Mouse (Mus musculus) retina, embryonic 14.5 days (tissue): ENCODE measurements around the gene Gla.

ENCODE experiments used
- DNase-seq: peaks from one replicate; pipeline ENCODE4 v3.0.0-alpha.2; 2015; ENCODE audit warnings: low spot score

The Gla gene

DNA sequence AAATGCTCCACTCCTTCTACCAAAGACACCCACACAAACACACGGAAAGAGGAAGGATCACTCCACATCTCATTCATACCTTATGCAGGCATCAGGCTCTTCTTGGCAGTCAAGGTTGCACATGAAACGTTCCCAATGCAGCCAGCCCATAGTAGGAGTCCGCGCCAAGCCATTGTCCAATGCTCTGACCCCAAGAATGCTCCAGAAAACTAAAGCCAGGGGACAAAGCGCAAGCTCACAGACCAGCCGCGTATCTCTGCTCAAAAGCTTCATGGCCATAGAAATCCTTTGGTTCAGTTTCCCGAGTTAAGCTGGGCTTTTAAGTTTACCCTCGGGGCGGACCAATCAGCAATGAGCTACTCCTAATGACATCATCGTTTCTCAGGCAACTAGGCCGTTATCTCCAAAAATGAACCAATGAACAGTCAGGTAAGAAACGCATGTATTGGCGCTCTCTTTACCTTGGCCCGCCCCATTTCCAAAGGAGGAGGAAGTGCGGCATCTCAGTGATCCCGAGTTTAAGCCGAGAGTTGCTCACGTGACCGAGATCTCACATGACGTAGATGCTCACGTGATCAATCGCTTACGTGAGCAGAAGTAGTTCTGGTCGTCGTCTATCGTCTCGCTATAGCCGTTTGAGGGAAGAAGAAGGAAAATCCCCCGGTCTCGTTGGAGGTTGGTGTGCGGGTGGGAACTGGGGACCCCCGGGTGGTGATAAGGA, at the start of gene Gla, which contains the start of gene Hnrnph2:
Gene Gla, minus strand, starts transcription at position 467 of the 721 bp plus-strand sequence.
Gene Hnrnph2, plus strand, starts transcription at position 521 of the 721 bp plus-strand sequence.
- DNase-seq, result peak; percentile 91

DNA sequence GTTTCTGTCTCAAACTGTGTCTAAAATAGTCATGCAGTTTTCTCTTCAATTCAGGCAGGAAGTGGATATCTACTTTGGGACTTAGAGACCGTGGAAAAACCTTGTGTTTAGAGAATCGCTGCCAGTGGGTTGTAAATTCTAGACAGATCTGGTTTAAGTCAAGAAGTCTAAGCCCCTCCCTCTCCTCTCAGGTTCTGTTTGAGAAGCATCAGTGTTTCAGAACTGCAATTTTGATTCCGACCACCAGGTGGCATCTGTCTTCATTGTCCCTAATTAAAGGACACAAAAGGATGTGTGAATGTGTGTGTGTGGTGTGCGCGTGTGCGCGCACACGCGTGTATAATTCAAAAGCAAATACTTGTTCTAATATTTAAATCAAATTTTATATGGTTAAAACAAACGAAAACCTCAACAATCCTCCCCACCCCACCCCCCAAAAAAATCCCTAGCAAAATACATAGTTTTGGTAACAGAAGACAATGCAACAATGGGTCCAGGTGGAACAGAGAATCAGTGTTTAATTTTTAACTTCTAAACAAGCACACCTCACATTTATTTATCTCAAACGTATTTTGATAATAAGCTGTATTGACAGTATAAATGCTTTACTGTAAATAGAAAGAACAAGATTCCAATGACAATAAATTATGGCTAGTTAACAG, 47.2 kb upstream of the Gla start:
- peak; percentile 90 for DNase-seq

DNA sequence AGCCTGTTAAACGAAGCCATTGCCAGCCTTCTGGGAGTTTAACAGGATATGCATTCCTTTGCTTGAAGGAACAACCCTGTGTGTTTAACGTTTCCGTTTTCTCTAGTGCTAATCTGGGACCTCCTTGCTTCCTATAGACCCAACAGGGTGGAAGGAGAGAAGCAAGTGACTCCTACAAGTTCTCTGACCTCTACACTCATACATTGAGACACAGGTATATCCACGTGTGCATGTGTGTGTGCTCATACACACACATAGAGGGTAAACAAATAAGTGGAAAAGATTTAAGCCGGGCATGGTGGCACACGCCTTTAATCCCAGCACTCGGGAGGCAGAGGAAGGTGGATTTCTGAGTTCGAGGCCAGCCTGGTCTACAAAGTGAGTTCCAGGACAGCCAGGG, 46.5 kb upstream of the Gla start:
- no peak for DNase-seq

DNA sequence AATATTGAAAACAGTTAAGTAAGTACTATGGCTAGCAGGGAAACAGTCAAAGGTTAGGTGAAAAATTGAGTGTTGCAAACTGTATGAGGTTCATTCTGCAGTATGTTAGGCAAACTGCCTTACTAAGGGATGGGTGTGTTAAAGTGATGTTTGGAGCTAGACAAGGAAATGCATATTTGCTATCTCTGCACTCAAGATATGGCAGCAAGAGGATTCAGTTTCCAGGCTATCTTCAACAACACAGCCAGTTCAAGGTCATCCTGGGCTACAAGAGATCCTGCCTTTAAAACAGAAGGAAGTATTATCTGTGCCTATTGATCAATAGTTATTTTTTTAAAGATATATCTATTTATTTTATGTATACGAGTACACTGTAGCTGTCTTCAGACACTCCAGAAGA, 45.4 kb upstream of the Gla start:
- DNase-seq, result no peak

DNA sequence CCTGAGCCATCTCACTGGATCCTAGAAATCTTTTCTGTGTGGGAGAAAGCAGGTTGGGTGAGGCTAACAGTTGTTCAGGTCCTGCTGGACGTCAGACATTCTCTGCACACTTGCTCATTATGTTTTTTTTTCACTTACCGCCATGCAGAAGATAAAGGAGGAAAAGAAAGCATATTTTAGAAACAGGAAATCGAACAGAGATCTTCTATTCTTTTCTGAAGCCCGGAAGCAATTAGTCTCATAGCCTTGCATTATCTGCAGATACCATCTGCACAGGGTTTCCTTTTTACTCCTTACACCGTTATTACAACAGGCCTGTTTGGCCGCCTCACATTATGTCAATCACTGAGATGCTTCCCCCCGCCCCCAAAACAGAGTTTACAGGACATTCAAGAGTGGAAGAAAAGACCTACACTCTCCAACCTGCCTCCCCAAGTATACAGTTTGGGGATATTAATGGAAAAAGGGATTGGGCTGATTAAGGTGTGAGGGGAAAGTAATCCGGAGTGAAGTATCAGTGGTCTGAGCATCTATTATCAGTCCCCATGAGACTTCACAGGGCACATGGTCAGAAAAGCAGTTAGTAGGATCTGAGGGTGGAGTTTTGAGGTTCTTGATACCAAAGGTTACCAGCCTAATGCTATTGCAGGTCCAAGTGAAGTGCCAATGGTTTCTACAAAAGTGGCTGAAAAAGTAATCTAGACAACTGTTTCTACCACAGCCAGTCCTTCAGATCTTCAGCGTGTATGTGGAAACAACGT, 40.3 kb upstream of the Gla start:
- DNase-seq, result no peak

DNA sequence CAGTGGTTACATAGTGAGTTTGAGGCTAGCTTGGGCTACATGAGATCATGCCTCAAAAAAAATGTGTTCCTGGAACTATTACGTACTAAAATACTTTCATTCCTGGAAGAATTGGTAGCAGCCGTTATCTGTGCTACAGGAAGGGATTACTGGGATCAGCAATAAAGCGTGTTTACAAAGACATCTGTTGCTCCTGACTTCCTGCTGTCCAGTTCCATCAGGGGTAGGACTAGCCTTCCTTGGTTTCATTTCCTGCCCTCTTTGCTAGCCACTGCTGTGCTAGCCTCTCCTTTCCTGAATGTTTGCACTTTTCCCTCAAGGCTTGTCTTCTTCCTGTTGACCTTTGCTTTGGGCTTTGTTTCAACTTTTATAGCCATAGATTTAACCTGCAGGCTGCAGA, 34.9 kb upstream of the Gla start:
- DNase-seq, result no peak

DNA sequence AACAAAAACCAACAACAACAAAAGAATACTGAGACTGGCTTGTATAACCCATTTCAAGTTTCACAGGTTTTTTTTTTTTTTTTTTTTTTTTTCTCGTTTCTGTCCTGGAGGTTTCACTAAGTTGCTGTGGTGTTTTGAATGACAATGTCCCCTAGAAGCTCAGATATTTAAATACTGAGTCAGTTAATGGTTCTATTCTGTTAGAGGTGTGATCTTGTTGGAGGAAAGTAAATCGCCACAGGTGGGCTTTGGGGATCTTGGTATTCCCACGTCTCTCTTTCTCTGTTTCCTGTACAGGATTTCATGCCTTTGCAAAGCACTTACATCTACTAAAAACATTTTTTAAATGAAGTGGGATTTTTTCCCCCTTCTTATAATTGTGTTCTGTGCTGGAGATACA, 34.2 kb upstream of the Gla start:
- no peak for DNase-seq

DNA sequence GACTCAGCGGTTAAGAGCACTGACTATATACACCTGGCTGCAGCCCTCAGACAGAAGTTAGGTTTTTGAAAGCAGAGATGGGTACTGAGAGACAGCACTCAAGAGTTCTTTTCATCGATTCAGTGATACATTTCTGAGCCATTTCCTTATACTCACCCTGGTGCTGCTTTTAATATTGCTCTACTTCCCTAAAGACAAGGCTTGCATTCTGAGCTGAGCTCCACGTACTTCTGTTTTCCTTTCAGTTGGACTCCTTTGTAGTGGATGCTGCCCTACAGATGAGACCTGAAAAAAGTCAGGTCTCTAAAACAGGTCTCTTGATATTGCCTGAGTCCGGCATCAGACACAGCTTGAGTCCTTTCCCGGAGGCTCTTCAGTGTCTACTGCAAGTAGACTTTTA, 31.8 kb upstream of the Gla start:
- no peak for DNase-seq

DNA sequence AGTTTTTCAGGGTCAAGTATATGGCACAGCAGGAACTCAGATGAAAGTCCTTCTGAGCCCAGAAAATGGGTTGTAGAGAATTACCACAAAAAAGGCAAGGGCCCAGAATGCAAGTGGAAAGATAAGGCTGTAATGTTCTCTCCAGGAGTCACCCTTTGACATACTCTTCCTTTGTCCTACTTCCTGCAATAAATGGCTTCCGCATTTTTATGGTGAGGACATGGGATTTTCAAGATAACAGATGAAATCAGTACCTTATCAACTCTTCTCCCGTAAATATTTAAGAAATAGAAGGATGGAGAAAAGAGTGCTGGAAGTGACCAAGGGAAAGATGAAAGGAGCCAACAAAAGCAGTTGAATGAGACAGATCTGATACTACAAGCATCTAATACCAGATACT, 27.3 kb upstream of the Gla start:
- DNase-seq, result no peak

DNA sequence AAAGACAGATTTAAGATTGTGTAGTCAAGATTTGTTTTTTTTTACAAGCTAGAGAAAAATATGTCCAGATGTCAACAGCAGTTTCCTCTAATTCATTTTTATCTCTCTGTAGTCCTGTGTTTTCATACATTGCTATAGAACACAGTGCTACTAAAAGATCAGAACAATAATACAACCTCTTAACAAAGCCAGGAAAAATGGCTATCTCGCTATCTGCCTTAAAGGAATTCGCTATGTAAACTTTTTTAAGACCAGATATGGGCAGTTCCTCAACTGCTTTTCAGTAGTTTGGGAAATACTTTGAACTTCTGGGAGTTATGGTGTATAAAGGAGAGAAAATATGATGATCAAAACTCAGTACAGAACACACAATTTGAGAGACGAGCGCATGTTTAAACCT, 22.4 kb upstream of the Gla start:
- DNase-seq, result no peak

DNA sequence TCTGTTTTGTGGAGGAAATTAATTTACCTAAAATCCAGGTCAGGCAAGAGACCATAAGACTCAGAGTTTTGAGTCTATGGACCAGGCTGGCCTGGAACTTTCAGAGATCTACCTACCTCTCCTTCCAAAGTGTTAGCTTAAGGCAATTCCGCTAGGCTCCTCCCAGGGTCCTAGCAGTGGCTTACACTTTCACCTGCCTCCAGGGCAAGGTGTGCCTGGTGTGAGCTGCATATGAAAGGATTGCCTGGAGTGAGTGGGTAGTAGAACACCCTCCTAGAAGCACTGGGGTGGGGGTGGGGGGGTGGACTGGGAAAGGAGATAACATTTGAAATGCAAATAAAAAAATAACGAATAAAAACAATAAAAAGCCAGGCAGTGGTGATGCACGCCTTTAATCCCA, 20.8 kb upstream of the Gla start:
- DNase-seq, result no peak

DNA sequence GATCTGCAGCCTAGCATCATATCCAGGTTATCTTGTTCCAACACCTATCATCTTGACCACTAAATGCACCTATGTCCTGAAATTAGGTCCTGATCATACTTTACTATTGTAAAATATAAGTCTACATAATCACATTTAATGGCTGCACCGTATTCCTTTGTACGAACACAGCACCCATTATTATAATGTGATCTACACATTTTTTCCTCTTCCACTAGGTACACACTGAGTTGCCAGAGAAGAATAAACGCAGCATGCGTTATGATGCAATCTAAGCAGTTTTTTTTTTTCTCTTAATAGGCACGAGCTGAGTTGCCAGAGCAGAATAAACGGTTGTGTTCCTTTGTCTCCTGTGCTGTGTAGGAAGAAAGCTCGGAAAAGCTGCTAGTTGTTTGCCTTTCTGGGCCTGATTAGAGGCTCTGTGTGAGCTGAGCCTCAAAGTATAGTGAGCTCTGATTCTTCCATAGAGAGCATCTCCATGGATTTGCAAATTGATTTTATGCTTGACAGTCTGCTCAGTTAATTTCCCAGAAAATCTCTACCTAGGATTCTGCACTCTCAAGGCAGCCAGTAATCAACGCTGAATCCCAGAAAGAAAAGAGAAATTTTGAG, 19.4 kb upstream of the Gla start:
- DNase-seq, result peak; percentile 32

DNA sequence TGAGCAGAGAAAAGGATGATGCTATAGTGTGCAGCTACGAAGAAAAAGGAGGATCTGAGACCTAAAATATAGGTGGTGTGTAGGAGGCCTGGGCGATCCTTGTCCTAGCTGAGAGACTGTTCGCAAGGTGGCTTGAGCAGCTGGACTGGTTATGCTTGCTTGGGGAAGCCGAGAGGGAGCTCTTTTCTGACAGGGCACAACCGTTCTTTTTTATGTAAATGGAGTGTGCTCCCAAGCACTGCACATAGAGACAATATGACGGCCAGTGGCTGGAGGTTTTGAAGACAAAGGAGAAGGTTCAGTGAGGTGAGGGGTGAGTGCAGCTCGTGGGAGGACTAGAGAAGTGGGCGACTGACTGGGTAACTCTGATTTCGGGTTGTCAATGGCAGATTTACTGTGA, 18.8 kb upstream of the Gla start:
- DNase-seq, result peak; percentile 13

DNA sequence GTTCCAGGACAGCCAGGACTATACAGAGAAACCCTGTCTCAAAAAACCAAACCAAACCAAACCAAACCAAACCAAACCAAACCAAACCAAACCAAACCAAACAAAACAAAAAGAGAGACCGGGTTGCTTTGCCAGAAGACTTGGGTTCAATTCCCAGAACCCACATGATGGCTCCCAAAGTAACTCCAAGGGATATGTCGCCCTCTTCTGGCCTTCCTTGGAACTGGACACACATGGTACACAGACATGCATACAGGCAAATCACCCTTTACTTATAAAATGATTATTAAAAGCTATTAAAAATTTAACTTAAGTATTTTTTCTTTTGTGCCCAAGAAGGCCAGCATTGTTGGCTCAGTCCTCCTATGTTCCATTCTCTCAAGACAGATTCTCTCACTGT, 13.4 kb upstream of the Gla start:
- no peak for DNase-seq

DNA sequence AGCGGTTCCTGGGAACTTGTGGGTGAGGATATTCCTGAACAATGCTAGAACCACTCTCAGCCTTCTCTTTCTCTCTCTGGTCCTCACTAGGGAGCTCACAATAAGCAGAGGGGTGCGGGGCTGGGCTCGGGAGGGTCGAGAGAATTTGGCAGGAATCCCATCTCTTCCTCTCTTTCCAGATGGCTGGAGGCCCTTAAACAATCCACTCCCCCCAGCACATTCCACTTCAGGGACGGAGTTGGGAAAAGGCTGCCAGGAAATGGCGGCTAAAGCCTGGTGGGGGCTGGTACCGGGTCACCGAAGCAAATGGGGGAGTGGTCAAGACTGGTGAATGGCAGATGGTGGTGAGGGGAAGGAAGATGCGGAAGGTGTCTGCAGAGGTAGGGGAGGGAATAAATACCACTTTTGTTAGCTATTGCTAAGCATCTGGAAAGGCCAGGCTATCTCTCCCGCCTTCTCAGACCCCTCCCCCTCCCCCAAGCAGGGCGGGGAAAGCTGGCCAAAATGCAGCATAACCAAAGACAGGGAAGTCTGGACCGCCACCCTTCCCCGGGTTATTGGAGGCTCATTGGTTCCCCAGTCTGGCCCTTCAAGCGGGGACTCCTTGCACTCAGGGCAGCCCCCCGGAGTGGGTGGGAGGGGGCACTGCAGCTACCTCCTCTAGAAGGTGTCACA, 11.5 kb upstream of the Gla start:
- peak; percentile 64 for DNase-seq

DNA sequence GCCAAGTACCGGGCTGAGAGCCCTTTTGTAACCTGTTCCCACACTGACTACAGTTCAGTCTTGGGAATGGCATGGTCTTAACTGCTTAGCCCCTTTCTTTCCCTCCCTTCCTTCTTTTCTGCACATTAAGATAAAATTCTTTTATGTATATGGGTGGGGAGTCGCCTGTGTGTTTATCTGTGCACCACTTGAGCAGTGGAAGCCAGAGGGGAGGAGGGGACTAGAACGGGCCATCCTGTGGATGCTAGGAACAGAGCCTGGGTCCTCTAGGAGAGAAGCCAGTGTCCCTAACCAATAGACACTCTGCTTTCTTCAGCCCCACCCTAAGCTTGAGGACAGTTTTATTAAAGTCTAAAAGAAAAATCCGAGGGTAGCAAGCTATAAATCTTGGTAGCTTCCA, 10.1 kb upstream of the Gla start:
- no peak for DNase-seq

DNA sequence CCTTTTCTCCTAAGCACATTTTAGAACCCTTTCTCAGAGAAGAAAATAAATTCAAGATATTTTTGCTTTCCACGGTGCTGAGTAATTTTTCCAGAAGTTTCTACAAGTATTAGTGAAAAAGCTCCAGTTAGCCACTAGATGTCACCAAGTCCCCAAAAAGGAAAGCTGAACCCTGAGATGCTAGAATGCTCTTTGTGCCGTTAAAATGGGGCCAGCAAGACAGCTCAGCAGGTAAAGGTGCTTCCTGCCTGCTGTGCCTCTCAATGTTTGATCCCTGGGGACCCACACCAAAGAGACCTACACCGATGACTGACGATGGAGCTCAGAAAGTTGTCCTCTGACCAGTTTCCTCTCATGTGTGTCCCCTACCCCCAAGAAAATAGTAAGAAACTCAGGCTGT, 8.5 kb upstream of the Gla start:
- peak; percentile 71 for DNase-seq

DNA sequence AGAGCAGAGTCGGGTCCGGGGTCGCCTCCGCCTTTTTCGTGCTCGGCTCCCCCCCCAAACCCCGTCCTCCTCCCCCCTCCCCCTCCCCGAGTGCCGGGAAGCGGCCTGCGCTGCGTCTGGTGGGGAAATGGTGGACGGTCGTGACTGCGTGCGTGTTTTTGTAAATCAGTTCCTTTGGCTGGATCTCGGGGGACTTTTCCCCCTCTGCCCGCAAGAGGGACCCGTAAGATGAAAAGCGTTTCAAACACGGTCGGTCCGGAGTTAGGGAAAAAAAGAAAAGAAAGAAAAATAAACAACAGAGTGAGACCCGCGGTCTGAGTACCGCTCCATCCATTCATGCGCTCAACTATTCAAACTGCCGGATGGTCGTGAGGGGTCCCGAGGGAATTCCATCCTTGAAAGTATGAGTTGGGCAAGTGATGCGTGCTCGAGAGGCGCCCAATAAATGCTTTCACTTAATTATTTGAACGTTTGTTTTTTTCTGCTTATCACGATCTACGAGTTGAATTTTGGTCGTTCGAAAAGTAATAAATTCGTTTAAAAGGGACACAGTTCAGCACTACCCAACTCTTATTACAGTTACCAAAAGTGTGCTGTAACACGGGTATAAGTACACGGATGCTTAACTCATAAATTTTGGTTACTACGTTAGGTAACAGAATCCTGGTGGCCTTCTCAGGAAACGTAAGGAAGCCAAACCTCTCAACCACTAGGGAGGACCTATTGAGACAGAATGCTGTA, 625 bp upstream of the Gla start:
- peak; percentile 59 for DNase-seq

DNA sequence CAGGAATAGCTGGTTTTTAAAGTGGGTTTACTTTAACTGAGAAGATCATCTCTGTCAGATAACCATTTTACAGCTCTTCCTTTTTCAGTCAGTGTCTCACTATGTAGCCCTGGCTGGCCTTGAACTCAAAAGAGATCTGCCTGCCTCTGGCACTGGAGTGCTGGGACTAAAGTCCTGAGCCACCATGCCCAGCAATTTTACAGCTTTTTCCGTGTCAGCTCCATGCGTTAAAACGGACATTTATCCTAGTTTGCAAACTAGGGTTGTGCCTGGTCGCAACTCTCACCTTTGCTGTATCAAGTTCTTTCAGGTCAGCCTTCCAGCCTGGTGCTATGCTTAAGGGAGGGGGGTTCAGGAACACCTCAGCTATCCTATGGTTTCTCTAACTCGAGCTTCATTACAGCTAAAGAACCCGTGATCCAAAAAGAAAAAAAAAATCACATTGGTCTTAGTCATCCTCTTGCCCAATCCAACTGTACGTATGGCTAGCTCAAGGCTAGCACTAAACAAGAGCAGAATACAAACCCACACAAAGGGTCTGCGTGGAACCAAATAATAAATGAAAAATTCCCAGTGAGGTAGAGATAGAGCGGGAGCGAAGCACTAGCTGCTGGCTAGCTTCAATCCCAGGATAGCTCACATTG, 881 bp downstream of the Gla start:
- DNase-seq, result no peak

DNA sequence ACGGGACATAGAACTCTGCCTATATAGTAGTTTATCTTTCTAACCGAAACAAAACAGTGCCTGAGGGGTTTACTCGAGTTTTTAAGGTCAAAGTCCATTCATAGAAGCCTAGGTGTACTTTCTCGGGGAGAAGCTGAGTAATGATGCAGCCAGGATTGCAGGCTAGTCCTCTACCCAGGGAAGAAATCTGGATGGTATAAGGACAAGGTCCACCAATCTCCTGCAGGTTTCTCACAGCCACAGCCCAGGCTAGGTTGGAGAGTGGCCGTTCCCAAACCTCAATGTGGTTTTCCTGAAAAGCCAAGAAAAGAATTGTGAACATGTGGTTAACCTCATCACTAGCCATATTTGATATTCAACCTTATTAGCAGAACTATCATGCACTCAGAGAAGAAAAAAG, 11.1 kb downstream of the Gla start:
- no peak for DNase-seq

DNA sequence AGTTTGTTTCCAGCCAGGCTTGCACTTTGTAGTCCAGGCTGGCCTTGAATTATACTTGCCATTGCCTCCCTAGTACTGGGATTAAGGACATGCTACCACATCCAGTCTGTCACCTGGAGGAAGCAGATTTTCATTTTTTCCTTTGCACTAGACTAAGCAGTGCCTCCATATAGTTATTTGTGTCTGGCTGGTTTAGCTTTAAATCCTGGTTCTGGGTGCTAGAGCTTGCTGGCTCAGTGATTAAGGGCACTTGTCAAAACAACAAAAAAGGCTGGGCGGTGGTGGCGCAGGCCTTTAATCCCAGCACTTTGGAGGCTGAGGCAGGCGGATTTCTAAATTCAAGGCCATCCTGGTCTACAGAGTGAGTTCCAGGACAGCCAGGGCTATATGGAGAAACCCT, 11.9 kb downstream of the Gla start:
- no peak for DNase-seq
